Mouse (Mus musculus) CD8-positive naive resting alpha-beta T cell, adult 2 months (primary cell): Measurements from ENCODE around the gene Olfr180.

Experiments used
- DNase-seq, 2 experiments: peaks; one replicate each; pipeline ENCODE4 v3.0.0; 2022; ENCODE audit warnings: low read depth in 2 of 2, low spot score in 2 of 2

The Olfr180 gene

GRCm38 (mm10) chr16:58929292-58929691, at the start of gene Olfr180:
Gene Olfr180 (minus strand): TSS chr16:58929392.
- DNase-seq = no peak

GRCm38 (mm10) chr16:58928655-58929054, 537 bp downstream of the Olfr180 start, which contains the start of gene Olfr181:
Gene Olfr181 (minus strand): TSS chr16:58928755.
- no peak for DNase-seq

- no peak for DNase-seq
These were observed 37.2 kb downstream of the Olfr180 start, which contains the start of gene Olfr178 for GRCm38 (mm10) chr16:58891963-58892362. Gene Olfr178 (minus strand): TSS chr16:58892063.

GRCm38 (mm10) chr16:58884416-58884815, 44.8 kb downstream of the Olfr180 start:
- no peak for DNase-seq

GRCm38 (mm10) chr16:58874668-58875067, 54.5 kb downstream of the Olfr180 start, which contains the start of gene Olfr177:
Gene Olfr177 (minus strand): TSS chr16:58874768.
- DNase-seq = no peak
